Mouse (Mus musculus): ENCODE results near the gene Atg16l2. TPM values are rescaled to one million over a fixed set of nuclear protein-coding genes. Genes with fewer than 3 reads are reported as not detected.

The Atg16l2 gene
- polyA plus RNA-seq (2012; rRNA removed): 11.1 and 12.9 TPM in 2 replicates

GRCm38 (mm10) chr7:101301881-101302456 is at the start of gene Atg16l2:
Gene Atg16l2 (minus strand): TSS chr7:101302251.

DNA sequence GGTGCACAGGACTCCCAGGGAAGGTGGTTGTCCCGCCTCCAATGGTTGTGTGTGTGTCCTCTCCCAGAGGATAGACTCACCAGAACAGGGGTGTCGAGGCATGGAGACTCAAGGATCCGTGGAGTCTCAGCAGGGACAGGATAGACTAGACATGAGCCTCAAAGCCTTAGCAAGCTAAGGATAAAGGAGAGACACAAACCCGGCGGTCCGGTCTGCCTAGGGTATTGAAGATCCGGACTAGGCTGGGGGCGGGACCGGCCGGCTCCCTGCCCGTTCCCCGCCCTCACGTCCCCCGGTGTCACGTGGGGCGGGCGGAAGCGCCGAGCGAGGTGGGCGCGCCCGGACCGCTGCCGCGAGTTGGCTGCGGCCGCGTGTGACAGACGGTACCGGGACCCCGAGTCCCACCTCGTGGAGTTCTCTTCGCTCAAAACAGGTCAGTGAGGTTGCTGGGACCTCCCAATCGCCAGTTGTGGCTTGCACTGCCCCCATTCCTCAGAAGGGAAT is 45.8 kb upstream of the Atg16l2 start, which contains the start of gene Arap1:
Gene Arap1 (plus strand): TSS at position 301 of the 504 bp plus-strand sequence.

GRCm38 (mm10) chr7:101317014-101317413 is 15.0 kb upstream of the Atg16l2 start, which contains the start of gene Stard10:
Gene Stard10 (plus strand): TSS chr7:101317086.

Other genes with a start within 250 kb of the Atg16l2 start
- gene Fchsd2, start 209.4 kb downstream of the Atg16l2 start, polyA plus RNA-seq (2012; rRNA removed): 4.9 and 5.1 TPM in 2 replicates
- 277 and 280 TPM in 2 replicates for gene Stard10, start 14.8 kb upstream of the Atg16l2 start, polyA plus RNA-seq (2012; rRNA removed)
- gene Arap1, start 45.8 kb upstream of the Atg16l2 start, polyA plus RNA-seq (2012; rRNA removed): 24.7 and 24.9 TPM in 2 replicates
- 0.20 and 0.26 TPM in 2 replicates for gene Gm45837, start 108.6 kb upstream of the Atg16l2 start, polyA plus RNA-seq (2012; rRNA removed)
- 11.4 and 12.0 TPM in 2 replicates for gene Pde2a, start 119.4 kb upstream of the Atg16l2 start, polyA plus RNA-seq (2012; rRNA removed)

Data from liver, embryonic 18 days (tissue).